Mouse (Mus musculus) cerebellum, adult 2 months (tissue): ENCODE measurements around the gene Dlx3. TPM values are rescaled to one million over a fixed set of nuclear protein-coding genes. Genes with fewer than 3 reads are reported as not detected.

ENCODE experiments used
- DNase-seq, 2 experiments: peaks; one replicate each; pipeline ENCODE4 v3.0.0; 2021
- H3K27ac ChIP-seq: fragments of 200-500 bp; 2 replicates; pipeline ENCODE4 v1.5.1; 2012; ENCODE audit warnings: low read length, control low read depth, inconsistent platforms; ENCODE audit not compliant: insufficient read depth
- H3K27me3 ChIP-seq: fragments of 200-500 bp; 2 replicates; pipeline ENCODE4 v1.6.1; 2012; ENCODE audit warnings: inconsistent platforms, mild to moderate bottlenecking, low read length, moderate library complexity; ENCODE audit not compliant: control insufficient read depth, insufficient read depth
- H3K4me1 ChIP-seq: fragments of 200-500 bp; 2 replicates; pipeline ENCODE4 v1.6.1; 2011; ENCODE audit warnings: low read length; ENCODE audit not compliant: control insufficient read depth, insufficient read depth
- H3K4me3 ChIP-seq: fragments of 200-500 bp; replicated peaks from 2 replicates; pipeline ENCODE3; 2011; ENCODE audit warnings: mild to moderate bottlenecking, low read depth, low read length, control low read depth; ENCODE audit not compliant: insufficient read depth
- CTCF ChIP-seq: fragments of 200-500 bp; IDR thresholded peaks from 2 replicates; pipeline ENCODE4 v1.5.1; 2011; ENCODE audit warnings: low read depth, mild to moderate bottlenecking, control low read depth, low read length, moderate library complexity, borderline replicate concordance; ENCODE audit not compliant: insufficient read depth
- POLR2A ChIP-seq: fragments of 200-500 bp; IDR thresholded peaks from 2 replicates; pipeline ENCODE4 v1.6.1; 2011; ENCODE audit warnings: low read length, control low read depth, borderline replicate concordance; ENCODE audit not compliant: insufficient read depth
- WGBS: fragments of 180-500 bp; shearing (Covaris S2); methylation state at CpG from one replicate; pipeline ENCODE4 v1.1.7; 2018; 5-methylcytosine and 5-hydroxymethylcytosine counted together
- polyA plus RNA-seq: library from polyadenylated mRNA; depleted of rRNA; stranded (reverse); fragments of >200 nt; gene quantifications from 2 replicates; pipeline ENCODE4 v1.2.3, GENCODE M21; 2012; rRNA removed

The Dlx3 gene
- polyA plus RNA-seq, 1 experiment = 0.38 TPM

- TF ChIP-seq POLR2A = no peak
- no peak for TF ChIP-seq CTCF
- 64% methylated on average over 5 of the region's 5 CpGs for WGBS
These were observed 37.4 kb downstream of the Dlx3 start for GRCm38 (mm10) chr11:95157356-95157755.

GRCm38 (mm10) chr11:95157872-95158271, 38.0 kb downstream of the Dlx3 start:
- TF ChIP-seq POLR2A (no peak), CTCF (no peak)

More at GRCm38 (mm10) chr11:95157356-95157755, 37.4 kb downstream of the Dlx3 start:
- H3K4me3 ChIP-seq = no peak overlapping the region
- DNase-seq = no peak
- H3K4me1 ChIP-seq = no peaks in the 10 kb centered on the region
- no peaks in the 10 kb centered on the region for H3K27me3 ChIP-seq
- H3K27ac ChIP-seq = no peak overlapping the region

GRCm38 (mm10) chr11:95159763-95160371, 39.9 kb downstream of the Dlx3 start:
- 90% methylated on average over 8 of the region's 8 CpGs for WGBS
- H3K27me3 ChIP-seq = no peaks in the 10 kb centered on the region
- TF ChIP-seq POLR2A (no peak), CTCF (no peak)
- H3K27ac ChIP-seq = no peak overlapping the region
- H3K4me3 ChIP-seq = no peak overlapping the region
- no peak for DNase-seq
- H3K4me1 ChIP-seq = no peaks in the 10 kb centered on the region

More at GRCm38 (mm10) chr11:95157872-95158271, 38.0 kb downstream of the Dlx3 start:
- Histone ChIP-seq H3K4me1 (no peaks in the 10 kb centered on the region), H3K4me3 (no peak overlapping the region), H3K27me3 (no peaks in the 10 kb centered on the region), H3K27ac (no peak overlapping the region)
- DNase-seq = no peak
- 25% methylated on average over 5 of the region's 5 CpGs for WGBS

GRCm38 (mm10) chr11:95160693-95161092, 40.8 kb downstream of the Dlx3 start:
- no peak for DNase-seq
- H3K27ac ChIP-seq = no peak overlapping the region
- TF ChIP-seq POLR2A (no peak), CTCF (no peak)
- H3K27me3 ChIP-seq = no peaks in the 10 kb centered on the region
- no peaks in the 10 kb centered on the region for H3K4me1 ChIP-seq
- WGBS = 55% methylated on average over 7 of the region's 7 CpGs
- H3K4me3 ChIP-seq = no peak overlapping the region

- WGBS = 24% methylated on average over 4 of the region's 4 CpGs
- Histone ChIP-seq H3K4me3 (no peak overlapping the region), H3K4me1 (no peaks in the 10 kb centered on the region), H3K27ac (no peak overlapping the region), H3K27me3 (no peaks in the 10 kb centered on the region)
- no peak for TF ChIP-seq CTCF
- no peak for TF ChIP-seq POLR2A
- DNase-seq = no peak
These were observed 41.8 kb downstream of the Dlx3 start for GRCm38 (mm10) chr11:95161708-95162107.

- Histone ChIP-seq H3K4me3 (no peak overlapping the region), H3K27me3 (no peaks in the 10 kb centered on the region), H3K27ac (no peak overlapping the region), H3K4me1 (no peaks in the 10 kb centered on the region)
- no peak for DNase-seq
- TF ChIP-seq CTCF = no peak
- TF ChIP-seq POLR2A = no peak
- WGBS = 58% methylated on average over 5 of the region's 5 CpGs
These were observed 45.9 kb downstream of the Dlx3 start for GRCm38 (mm10) chr11:95165857-95166256.

Other genes starting within 250 kb of the Dlx3 start
- gene Col1a1, start 183.9 kb upstream of the Dlx3 start, polyA plus RNA-seq = 4.5 and 5.5 TPM in 2 replicates
- not detected in 2 replicates for gene Hils1, start 152.5 kb upstream of the Dlx3 start, polyA plus RNA-seq
- gene Sgca, start 143.8 kb upstream of the Dlx3 start, polyA plus RNA-seq = 1.9 and 3.9 TPM in 2 replicates
- gene Ppp1r9b, start 129.1 kb upstream of the Dlx3 start, polyA plus RNA-seq = 149 and 153 TPM in 2 replicates
- 80.7 and 89.4 TPM in 2 replicates for gene Samd14, start 110.2 kb upstream of the Dlx3 start, polyA plus RNA-seq
- 219 and 247 TPM in 2 replicates for gene Pdk2, start 78.8 kb upstream of the Dlx3 start, polyA plus RNA-seq
- 49.4 and 55.5 TPM in 2 replicates for gene Itga3, start 43.3 kb upstream of the Dlx3 start, polyA plus RNA-seq
- gene Dlx4, start 26.1 kb downstream of the Dlx3 start, polyA plus RNA-seq = 0.70 and 1.4 TPM in 2 replicates
- 0.26 and 0.55 TPM in 2 replicates for gene Tac4, start 141.4 kb downstream of the Dlx3 start, polyA plus RNA-seq
- 68.5 and 68.9 TPM in 2 replicates for gene Kat7, start 190.1 kb downstream of the Dlx3 start, polyA plus RNA-seq
- gene Fam117a, start 216.9 kb downstream of the Dlx3 start, polyA plus RNA-seq = 14.3 and 17.4 TPM in 2 replicates